Mouse (Mus musculus) heart, postnatal 36 days (tissue): Measurements from ENCODE around the gene Acaa1a. TPM values are rescaled to one million over a fixed set of nuclear protein-coding genes. Genes with fewer than 3 reads are reported as not detected.
A peak's percentile ranks its signal among the peaks of the same experiment; 100 is the strongest.

Source experiments
- DNase-seq, 2 experiments: peaks; one replicate each; pipeline ENCODE4 v3.0.0; 2021 to 2022
- intact Hi-C: fragments of 180-260 bp; cut with DNase I; formaldehyde crosslinking; loops from one replicate; pipeline ENCODE4 v1.15.1; 2025
- total RNA-seq, 2 experiments: library from RNA; stranded (reverse); gene quantifications; 2 replicates each; pipeline ENCODE4 v1.2.3; 2021

Acaa1a gene
- total RNA-seq, 2 experiments from 2014 or later, result 80.3 to 85.7 TPM

DNA sequence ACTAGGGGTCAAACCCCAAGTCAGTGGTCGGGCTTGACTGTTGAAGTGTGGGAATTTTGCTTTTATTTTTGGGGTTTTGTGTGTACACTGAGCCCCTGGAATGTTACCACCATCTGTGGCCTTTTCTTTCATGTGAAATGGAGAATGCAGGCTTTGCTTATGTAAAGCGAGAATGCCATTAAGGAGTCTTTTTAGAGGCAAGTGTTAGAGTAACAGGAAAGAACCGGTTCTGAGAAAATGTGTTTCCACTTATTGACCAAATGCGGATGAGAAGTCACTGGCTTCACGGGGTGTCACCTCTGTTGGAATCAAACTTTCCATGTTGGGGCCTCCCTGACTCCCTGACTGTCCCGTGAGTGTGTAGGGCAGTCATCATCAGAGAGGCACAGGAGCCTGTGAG is 36.1 kb downstream of the Acaa1a start:
- intact Hi-C loops, result no loop called here
- DNase-seq, result no peak

DNA sequence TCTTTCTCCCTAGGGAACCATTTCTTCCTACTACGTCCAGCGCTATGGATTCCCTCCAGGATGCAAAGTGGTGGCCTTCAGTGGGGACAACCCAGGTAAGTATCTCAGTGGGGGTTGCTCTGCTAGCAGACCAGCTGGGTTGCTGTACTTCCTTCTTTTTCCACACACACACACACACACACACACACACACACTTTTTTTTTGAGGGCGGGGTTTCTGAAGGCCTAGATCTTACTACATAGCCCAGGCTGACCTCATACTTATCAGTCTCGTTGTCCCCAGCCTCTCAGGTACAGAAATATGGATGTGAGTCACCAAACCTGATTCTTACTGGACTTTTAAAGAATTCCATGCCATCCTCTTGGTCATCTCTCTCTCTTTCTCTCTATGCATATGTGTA is 38.8 kb downstream of the Acaa1a start:
- intact Hi-C loops, result no loop called here
- no peak for DNase-seq

DNA sequence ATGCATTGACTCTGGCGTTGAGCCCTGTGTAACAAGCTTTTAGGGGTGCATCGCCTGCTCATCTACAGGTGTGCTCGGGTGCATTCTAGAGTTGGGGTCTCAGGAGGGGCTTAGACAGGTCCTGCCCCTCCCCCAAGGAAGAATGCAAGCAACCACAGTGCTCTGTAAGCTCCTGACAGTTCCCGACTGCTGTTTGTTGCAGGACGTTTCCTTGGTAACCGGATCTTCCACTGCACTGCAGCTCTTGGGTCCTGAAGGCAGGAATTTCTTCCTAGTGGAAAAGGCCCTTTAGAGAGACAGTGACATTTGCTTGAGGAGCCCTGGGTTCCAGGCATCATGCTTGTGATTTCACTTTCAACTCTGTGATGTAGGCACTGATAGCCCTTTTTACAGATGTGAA is 43.1 kb downstream of the Acaa1a start:
- intact Hi-C loops, result no loop called here
- DNase-seq, result no peak

DNA sequence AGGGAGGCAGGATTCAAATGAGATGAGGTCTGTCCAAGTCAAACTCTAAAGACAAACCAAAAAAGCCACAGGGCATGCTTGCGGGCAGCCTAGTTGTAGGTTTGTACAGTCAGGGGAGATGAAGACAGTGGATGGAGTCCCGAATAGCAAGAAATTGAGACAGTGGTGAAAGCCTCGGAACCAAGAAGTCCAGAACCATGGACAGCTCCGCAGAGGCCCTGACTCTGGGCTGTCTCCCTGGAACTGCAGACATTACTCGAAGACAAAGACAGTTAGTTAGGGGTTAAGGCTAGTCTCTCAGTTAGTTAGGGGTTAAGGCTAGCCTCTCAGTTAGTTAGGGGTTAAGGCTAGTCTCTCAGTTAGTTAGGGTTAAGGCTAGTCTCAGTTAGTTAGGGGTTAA is 49.5 kb downstream of the Acaa1a start:
- intact Hi-C loops, result no loop called here
- DNase-seq, result peak in 1 of 2 experiments; percentile 12

DNA sequence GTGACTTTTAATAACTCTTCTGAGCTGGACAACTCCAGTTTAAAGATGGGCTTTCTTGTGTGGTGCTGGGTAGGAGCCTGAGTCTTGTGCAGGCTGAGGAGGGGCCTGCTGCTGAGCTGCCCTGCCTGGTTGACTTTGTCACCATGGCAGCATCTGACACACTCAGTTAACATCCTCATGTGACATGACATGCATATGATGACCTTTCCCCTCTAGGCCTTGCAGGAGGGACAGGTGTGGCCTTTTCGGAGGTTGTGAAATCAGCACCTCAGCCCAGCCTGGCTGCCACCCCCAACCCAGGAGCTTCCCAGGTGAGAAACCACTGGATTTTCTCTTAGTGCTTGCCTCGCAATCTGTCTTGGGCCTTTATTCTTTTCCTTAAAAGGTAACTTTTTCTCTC is 50.7 kb downstream of the Acaa1a start:
- intact Hi-C loops, result no loop called here
- DNase-seq, result no peak

DNA sequence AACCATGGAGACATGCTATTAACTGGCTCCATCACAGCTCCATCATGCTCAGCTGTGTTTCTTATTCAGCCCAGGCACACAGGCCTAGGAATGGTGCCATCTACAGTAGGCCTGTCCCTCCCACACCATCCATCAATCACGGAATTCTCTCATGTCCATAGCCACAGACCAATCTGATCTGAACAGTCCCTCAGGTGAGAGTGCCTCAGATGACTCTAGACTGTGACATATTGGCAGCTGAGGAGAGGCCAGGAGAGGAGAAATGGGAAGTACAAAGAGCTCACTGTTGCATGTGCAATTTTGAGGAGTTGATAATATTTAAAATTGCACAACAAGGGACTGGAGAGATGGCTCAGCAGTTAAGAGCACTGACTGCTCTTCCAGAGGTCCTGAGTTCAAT is 55.3 kb downstream of the Acaa1a start:
- intact Hi-C loops, result no loop called here
- DNase-seq, result no peak

Other genes with a start within 250 kb of the Acaa1a start
- 10 to 100 TPM; 18.2 to 20.3 TPM for gene Plcd1, start 246.2 kb upstream of the Acaa1a start, total RNA-seq
- gene Dlec1, start 237.2 kb upstream of the Acaa1a start, total RNA-seq, result under 1 TPM; 0.14 to 0.31 TPM
- gene Acaa1b, start 182.6 kb upstream of the Acaa1a start, total RNA-seq, result 1 to 10 TPM; 1.4 to 3.4 TPM
- not detected for gene Gm47289, start 180.5 kb upstream of the Acaa1a start, total RNA-seq
- gene Slc22a13, start 130.6 kb upstream of the Acaa1a start, total RNA-seq, result not detected
- 10 to 100 TPM; 49.3 to 49.5 TPM for gene Oxsr1, start 17.2 kb upstream of the Acaa1a start, total RNA-seq
- gene Myd88, start 1.7 kb downstream of the Acaa1a start, total RNA-seq, result 10 to 100 TPM; 14.8 to 15.5 TPM
- under 1 TPM; 0.22 TPM for gene Xylb, start 17.7 kb downstream of the Acaa1a start, total RNA-seq
- under 1 TPM in 1 of 2 experiments, not detected in 1; 0.19 TPM for gene Slc22a14, start 25.9 kb downstream of the Acaa1a start, total RNA-seq
- gene Acvr2b, start 62.4 kb downstream of the Acaa1a start, total RNA-seq, result 1 to 10 TPM; 5.7 to 7.6 TPM
- 1 to 10 TPM; 2.4 to 2.5 TPM for gene Exog, start 105.3 kb downstream of the Acaa1a start, total RNA-seq
- gene Scn5a, start 239.3 kb downstream of the Acaa1a start, total RNA-seq, result 100 to 1,000 TPM; 127 to 161 TPM